Mouse (Mus musculus): ENCODE measurements around the gene Fcnb.

Gene Fcnb

GRCm38 (mm10) chr2:28032469-28032868 is 52.2 kb downstream of the Fcnb start:
- DNase-seq (ENCODE audit: low read depth, low spot score), result peak; percentile 12

GRCm38 (mm10) chr2:28031860-28032259 is 52.8 kb downstream of the Fcnb start:
- DNase-seq (ENCODE audit: low read depth, low spot score), result no peak
